Mouse (Mus musculus): ENCODE measurements around the gene Zfyve16.

GRCm38 (mm10) chr13:92540997-92541396, 10.3 kb upstream of the Zfyve16 start:
- TF ChIP-seq GATA1 (IDR thresholded peaks at IDR 0.05; ENCODE audit: low read length), result no peak
- TF ChIP-seq TAL1 (IDR thresholded peaks at IDR 0.05; ENCODE audit: low read length), result no peak
